Mouse (Mus musculus) kidney, adult 11 months (tissue): ENCODE data around the gene Abcb6.
A peak's percentile ranks its signal among the peaks of the same experiment; 100 is the strongest.

Experiments used
- DNase-seq: peaks from one replicate; pipeline ENCODE4 v3.0.0; 2022

Gene Abcb6

DNA sequence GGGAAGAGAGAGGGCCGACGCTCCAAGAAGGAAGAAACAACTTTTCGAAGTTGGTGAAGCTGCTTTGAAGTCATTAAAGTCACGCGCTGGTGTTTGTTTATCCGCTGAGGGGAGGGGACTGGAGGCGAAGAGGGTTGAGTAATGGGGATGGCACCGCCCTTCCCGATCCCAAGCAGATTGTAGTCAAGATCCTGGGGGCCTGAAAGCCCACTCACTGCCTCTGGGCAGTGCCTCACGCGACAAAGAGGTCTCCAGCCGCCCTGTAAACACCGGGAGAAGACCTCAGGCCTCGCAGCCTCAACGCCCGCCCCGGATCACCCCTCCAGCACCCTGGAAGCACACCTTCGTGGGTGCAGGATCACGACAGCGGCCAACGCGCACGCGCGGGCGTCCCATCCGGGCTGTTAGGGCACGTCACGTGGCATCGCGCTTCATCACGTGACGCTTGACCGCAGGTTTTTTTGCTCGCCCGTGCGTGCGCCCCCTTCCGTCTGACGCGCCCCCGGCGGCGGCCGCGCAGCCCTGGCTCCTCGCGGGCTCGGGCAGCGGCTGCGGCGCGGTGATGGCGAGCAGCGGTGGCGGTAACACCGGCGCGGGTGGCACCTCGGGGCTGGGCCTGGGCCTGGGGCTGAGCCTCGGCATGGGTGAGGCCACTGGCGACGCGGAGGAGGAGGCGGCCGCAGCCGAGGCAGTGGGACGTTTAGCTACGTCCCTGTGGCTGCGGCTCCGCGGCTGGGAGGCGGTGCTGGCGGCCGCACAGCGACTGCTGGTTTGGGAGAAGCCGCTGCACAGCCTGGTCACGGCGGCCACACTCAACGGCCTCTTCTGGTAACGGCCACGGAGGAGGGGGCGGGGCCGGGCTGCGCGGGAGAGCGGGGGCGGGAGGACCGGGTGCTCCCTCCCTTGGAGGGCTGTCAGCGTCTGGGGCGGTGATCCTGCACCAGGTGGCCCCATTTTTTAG, 37.6 kb downstream of the Abcb6 start, which contains the start of the genes Cnppd1 and Retreg2:
TSS of gene Cnppd1 (minus strand) at position 411 of the 961 bp plus-strand sequence.
TSS of gene Retreg2 (plus strand) at position 478 of the 961 bp plus-strand sequence.
- peak; percentile 96 for DNase-seq

DNA sequence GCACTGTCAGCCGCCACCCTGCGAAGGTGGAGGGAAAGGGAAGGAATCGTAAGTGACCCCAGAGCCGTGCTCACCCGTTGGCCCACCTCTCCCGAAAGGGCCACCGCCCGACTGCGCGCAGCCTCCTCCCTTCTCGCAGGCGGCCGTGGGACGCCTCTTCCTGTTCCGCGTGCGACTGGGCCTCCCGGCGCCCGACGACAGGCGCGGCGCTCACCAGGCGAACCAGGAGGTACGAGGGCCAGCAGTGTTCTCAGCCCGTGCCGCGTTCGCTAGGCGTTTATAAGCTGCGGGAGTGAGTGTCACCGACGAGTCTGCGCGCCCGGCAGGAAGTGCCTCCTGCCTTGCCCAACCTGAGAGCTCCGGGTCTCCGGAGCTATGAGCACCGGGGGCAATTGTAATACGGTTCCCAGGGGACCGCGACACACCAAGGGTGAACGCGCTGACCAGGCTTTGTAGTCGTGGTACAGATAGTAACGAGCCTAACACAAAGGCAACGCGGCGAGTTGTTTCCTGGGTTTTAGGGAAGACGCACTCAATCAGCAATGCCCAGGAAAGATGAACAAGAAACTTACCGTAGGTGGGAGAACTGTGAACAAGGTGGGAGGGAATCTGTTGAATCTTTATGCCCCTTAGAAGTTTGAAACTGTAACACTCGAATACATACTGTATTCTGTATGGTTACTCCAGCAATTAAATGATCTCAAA, 38.6 kb downstream of the Abcb6 start:
- peak; percentile 66 for DNase-seq

DNA sequence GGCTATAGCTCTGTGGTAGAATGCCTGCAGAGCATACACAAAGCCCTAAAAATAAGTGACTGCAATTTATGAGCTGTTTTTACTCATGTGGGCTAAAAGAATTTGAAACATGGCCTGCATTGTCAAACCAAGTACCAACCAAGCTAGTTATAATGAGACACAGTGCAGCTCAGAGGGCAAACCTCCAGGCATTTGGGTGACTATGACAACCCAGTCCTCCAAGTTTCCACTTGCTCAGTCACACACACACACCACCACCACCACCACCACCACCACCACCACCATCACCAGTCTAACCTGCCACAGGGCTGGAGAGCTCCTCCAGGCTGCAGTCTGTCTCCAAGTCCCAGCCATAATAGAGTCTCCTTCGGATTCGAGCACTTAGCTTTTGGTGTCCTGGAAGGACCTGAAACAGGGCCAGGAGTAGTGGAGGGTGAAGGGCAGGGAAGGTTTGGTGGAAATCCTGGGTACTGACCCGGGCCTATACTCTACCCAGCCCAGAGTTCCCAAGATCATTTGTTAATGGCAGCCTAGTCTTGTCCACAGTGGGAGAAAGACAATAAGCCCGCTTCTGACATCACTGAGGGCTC, 39.5 kb downstream of the Abcb6 start:
- DNase-seq, result peak; percentile 60

DNA sequence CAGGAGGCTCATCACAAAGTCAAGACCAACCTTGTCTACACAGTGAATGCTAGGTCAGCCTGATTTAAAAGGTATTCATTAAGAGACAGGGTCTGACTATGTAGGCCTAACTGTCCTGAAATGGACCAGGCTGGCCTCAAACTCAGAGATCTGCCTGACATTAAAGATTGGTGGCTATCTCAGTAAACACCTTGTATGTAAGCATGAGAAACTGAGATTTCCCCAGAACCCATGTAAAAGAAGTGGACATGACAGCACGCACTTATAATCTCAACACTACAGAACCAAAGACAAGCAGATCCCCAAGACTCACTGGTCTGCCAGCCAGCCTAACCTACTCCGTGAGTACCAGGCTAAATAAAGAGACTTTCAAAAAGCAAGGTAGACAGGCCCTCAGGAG, 41.7 kb downstream of the Abcb6 start:
- no peak for DNase-seq

GRCm38 (mm10) chr1:75136730-75137129, 43.5 kb downstream of the Abcb6 start:
- DNase-seq, result no peak

DNA sequence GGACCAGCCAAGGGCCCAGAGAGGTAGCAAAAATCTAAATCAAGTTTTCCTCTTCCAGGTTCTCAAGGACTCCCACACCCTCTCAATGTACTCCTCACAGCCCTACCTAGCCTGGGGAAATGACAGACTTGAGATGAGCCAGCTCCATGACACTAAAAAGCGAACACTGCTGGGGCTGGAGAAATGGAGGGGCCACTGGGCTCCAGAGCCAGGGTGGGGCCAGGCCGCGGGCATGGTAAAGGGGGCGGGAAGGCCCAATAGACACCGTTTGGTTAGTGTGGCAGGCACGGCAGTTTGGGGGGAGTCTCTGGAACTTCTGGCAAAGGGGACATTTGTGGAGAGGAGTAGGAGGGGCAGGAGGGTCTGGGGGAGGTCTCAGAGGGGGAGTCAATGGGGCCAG, 43.9 kb downstream of the Abcb6 start:
- no peak for DNase-seq

DNA sequence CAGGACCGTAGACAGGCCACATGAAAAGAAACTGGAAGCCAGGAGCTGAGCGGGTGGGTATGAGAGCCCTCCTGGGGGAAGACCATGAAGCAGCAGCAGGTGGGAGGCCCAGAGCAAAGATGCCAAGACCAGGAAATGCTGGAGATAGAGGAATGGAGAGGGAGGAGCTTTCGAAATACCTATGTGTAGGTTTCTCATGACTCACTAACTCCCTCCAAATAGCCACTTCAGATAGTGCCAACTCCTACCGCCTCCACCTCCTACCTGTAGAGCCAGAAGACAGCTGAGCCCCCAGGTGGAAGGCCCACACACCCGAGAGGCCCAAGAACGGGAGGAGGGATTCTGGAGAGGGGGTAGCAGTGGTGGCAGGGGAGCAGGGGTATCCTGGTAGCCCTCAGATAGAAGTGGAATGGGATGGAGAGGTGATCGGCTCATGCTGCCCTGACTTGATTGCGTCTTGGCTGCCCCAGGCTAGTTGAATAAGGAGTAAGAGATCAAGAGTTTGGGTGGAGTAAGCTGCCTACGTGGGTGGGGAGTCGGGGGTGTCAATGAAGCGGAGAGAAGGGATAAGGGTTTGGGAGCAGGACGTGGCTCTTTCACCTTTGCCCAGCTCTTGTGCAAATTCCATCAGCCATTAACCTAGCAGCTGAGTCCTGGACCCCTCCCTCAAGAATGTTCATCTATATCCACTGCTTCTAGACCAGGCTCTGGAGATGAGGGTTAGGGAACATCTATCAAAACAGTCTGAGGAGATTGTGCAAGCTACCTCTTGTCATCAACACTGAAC, 46.6 kb downstream of the Abcb6 start, which contains the start of gene Slc23a3:
TSS of gene Slc23a3 (minus strand) at position 470 of the 787 bp plus-strand sequence.
- peak; percentile 81 for DNase-seq

DNA sequence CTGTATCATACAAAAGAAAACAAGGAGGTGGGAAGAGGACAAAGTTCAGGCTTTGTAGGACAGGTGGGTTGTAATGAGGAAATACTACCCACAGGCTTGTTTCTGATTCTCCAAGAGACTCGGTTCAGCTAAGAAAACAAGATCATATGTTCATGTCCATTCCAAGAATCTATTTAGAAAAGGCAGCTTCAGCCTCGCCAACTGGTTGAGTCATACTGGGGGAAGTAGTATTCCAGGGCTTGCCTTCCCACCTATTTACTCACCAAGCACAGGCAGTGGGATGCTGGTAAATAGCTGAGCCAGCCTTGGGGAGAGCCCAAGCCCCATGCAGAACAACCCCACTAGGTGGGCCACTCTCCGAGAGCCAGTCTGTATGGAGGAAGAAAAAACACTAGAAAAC, 51.6 kb downstream of the Abcb6 start:
- DNase-seq, result no peak

- DNase-seq, result no peak
Observed at GRCm38 (mm10) chr1:75125418-75125817, 54.8 kb downstream of the Abcb6 start.

GRCm38 (mm10) chr1:75124346-75125321, 55.6 kb downstream of the Abcb6 start, which contains the start of gene Nhej1:
Gene Nhej1, minus strand, starts transcription at chr1:75125200.
- peak; percentile 95 for DNase-seq

GRCm38 (mm10) chr1:75122211-75122610, 58.0 kb downstream of the Abcb6 start:
- DNase-seq, result no peak
